Mouse (Mus musculus): ENCODE measurements around the gene Fam124a. TPM values are rescaled to one million over a fixed set of nuclear protein-coding genes. Genes with fewer than 3 reads are reported as not detected.

The Fam124a gene
- polyA plus RNA-seq, 2 experiments: 1.9 to 3.5 TPM

- no peak overlapping the region for H3K9ac ChIP-seq (ENCODE audit: low read depth, low read length, severe bottlenecking)
- H3K9me3 ChIP-seq (ENCODE audit: control insufficient read depth, low read length): no peaks in the 10 kb centered on the region
- no peak for TF ChIP-seq POLR2A (IDR thresholded peaks at IDR 0.05; ENCODE audit: borderline replicate concordance, extremely low read depth, insufficient read depth, insufficient read length)
- H3K27me3 ChIP-seq (ENCODE audit: control insufficient read depth, insufficient read depth, low read length): no peaks in the 10 kb centered on the region
- H3K4me2 ChIP-seq (replicated peaks; ENCODE audit: low read depth, low read length, severe bottlenecking): no peak overlapping the region
- DNase-seq (ENCODE audit: low spot score): no peak
- H3K4me1 ChIP-seq (ENCODE audit: control insufficient read depth, insufficient read depth, low read length): no peaks in the 10 kb centered on the region
- no peaks in the 10 kb centered on the region for H3K36me3 ChIP-seq (ENCODE audit: control insufficient read depth, insufficient read depth, low read length)
- no peak overlapping the region for H3K4me3 ChIP-seq (replicated peaks; ENCODE audit: low read length)
- ATAC-seq (ENCODE audit: low FRiP score, low read depth): no peak
- no peak overlapping the region for H3K27ac ChIP-seq (replicated peaks; ENCODE audit: low read depth, low read length)
- WGBS: 69% methylated on average over 5 of the region's 5 CpGs
These were observed 19.4 kb upstream of the Fam124a start for GRCm38 (mm10) chr14:62536127-62536526.

- TF ChIP-seq POLR2A (IDR thresholded peaks at IDR 0.05; ENCODE audit: borderline replicate concordance, extremely low read depth, insufficient read depth, insufficient read length): no peak
- H3K9me3 ChIP-seq (ENCODE audit: control insufficient read depth, low read length): no peaks in the 10 kb centered on the region
- H3K4me1 ChIP-seq (ENCODE audit: control insufficient read depth, insufficient read depth, low read length): no peaks in the 10 kb centered on the region
- H3K9ac ChIP-seq (ENCODE audit: low read depth, low read length, severe bottlenecking): no peak overlapping the region
- H3K36me3 ChIP-seq (ENCODE audit: control insufficient read depth, insufficient read depth, low read length): no peaks in the 10 kb centered on the region
- DNase-seq (ENCODE audit: low spot score): peak; percentile 60
- ATAC-seq (ENCODE audit: low FRiP score, low read depth): no peak
- H3K4me3 ChIP-seq (replicated peaks; ENCODE audit: low read length): no peak overlapping the region
- no peak overlapping the region for H3K4me2 ChIP-seq (replicated peaks; ENCODE audit: low read depth, low read length, severe bottlenecking)
- WGBS: 73% methylated on average over 5 of the region's 5 CpGs
- no peaks in the 10 kb centered on the region for H3K27me3 ChIP-seq (ENCODE audit: control insufficient read depth, insufficient read depth, low read length)
- H3K27ac ChIP-seq (replicated peaks; ENCODE audit: low read depth, low read length): no peak overlapping the region
These were observed 18.5 kb upstream of the Fam124a start for GRCm38 (mm10) chr14:62536988-62537387.

- DNase-seq (ENCODE audit: low spot score) (no peak), ATAC-seq (ENCODE audit: low FRiP score, low read depth) (no peak)
- TF ChIP-seq POLR2A (IDR thresholded peaks at IDR 0.05; ENCODE audit: borderline replicate concordance, extremely low read depth, insufficient read depth, insufficient read length): no peak
- H3K27ac ChIP-seq (replicated peaks; ENCODE audit: low read depth, low read length): no peak overlapping the region
- no peaks in the 10 kb centered on the region for H3K9me3 ChIP-seq (ENCODE audit: control insufficient read depth, low read length)
- H3K4me1 ChIP-seq (ENCODE audit: control insufficient read depth, insufficient read depth, low read length): no peaks in the 10 kb centered on the region
- no peak overlapping the region for H3K4me3 ChIP-seq (replicated peaks; ENCODE audit: low read length)
- no peak overlapping the region for H3K9ac ChIP-seq (ENCODE audit: low read depth, low read length, severe bottlenecking)
- H3K27me3 ChIP-seq (ENCODE audit: control insufficient read depth, insufficient read depth, low read length): no peaks in the 10 kb centered on the region
- WGBS: 72% methylated on average over 3 of the region's 3 CpGs
- H3K4me2 ChIP-seq (replicated peaks; ENCODE audit: low read depth, low read length, severe bottlenecking): no peak overlapping the region
- H3K36me3 ChIP-seq (ENCODE audit: control insufficient read depth, insufficient read depth, low read length): no peaks in the 10 kb centered on the region
These were observed 15.7 kb upstream of the Fam124a start for GRCm38 (mm10) chr14:62539834-62540233.

DNA sequence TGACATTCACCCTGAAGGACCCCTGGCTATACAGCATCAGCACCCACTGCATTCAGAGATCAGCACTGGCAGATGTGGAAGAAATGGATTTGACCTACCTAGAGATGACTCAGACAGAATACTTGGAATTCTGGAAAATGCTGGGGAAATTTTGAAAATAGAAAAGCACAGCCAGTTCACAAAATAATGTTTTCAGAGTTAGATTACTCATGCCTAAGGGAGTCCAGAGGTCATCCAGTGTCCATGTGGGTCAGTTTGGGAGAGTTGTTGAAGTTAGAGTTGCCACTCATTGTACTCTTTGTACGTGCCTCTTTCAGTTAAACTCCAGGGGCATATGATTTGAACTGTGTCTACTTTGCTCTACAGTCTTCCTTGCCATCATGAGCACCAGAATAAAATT, 13.8 kb upstream of the Fam124a start:
- no peaks in the 10 kb centered on the region for H3K9me3 ChIP-seq (ENCODE audit: control insufficient read depth, low read length)
- no peak overlapping the region for H3K4me2 ChIP-seq (replicated peaks; ENCODE audit: low read depth, low read length, severe bottlenecking)
- no peaks in the 10 kb centered on the region for H3K36me3 ChIP-seq (ENCODE audit: control insufficient read depth, insufficient read depth, low read length)
- TF ChIP-seq POLR2A (IDR thresholded peaks at IDR 0.05; ENCODE audit: borderline replicate concordance, extremely low read depth, insufficient read depth, insufficient read length): no peak
- WGBS: 67% methylated on average over 1 of the region's 1 CpGs
- no peak for ATAC-seq (ENCODE audit: low FRiP score, low read depth)
- H3K27ac ChIP-seq (replicated peaks; ENCODE audit: low read depth, low read length): no peak overlapping the region
- no peak overlapping the region for H3K4me3 ChIP-seq (replicated peaks; ENCODE audit: low read length)
- DNase-seq (ENCODE audit: low spot score): no peak
- no peak overlapping the region for H3K9ac ChIP-seq (ENCODE audit: low read depth, low read length, severe bottlenecking)
- H3K4me1 ChIP-seq (ENCODE audit: control insufficient read depth, insufficient read depth, low read length): no peaks in the 10 kb centered on the region
- H3K27me3 ChIP-seq (ENCODE audit: control insufficient read depth, insufficient read depth, low read length): no peaks in the 10 kb centered on the region

GRCm38 (mm10) chr14:62546296-62546695, 9.2 kb upstream of the Fam124a start:
- Histone ChIP-seq H3K4me2 (replicated peaks; ENCODE audit: low read depth, low read length, severe bottlenecking) (no peak overlapping the region), H3K36me3 (ENCODE audit: control insufficient read depth, insufficient read depth, low read length) (no peaks in the 10 kb centered on the region), H3K9me3 (ENCODE audit: control insufficient read depth, low read length) (no peaks in the 10 kb centered on the region), H3K4me3 (replicated peaks; ENCODE audit: low read length) (no peak overlapping the region), H3K9ac (ENCODE audit: low read depth, low read length, severe bottlenecking) (no peak overlapping the region), H3K4me1 (ENCODE audit: control insufficient read depth, insufficient read depth, low read length) (no peaks in the 10 kb centered on the region), H3K27me3 (ENCODE audit: control insufficient read depth, insufficient read depth, low read length) (no peaks in the 10 kb centered on the region), H3K27ac (replicated peaks; ENCODE audit: low read depth, low read length) (no peak overlapping the region)
- 84% methylated on average over 6 of the region's 6 CpGs for WGBS
- TF ChIP-seq POLR2A (IDR thresholded peaks at IDR 0.05; ENCODE audit: borderline replicate concordance, extremely low read depth, insufficient read depth, insufficient read length): no peak
- DNase-seq (ENCODE audit: low spot score): no peak
- no peak for ATAC-seq (ENCODE audit: low FRiP score, low read depth)

GRCm38 (mm10) chr14:62546746-62547145, 8.8 kb upstream of the Fam124a start:
- H3K9ac ChIP-seq (ENCODE audit: low read depth, low read length, severe bottlenecking): no peak overlapping the region
- no peaks in the 10 kb centered on the region for H3K9me3 ChIP-seq (ENCODE audit: control insufficient read depth, low read length)
- H3K4me1 ChIP-seq (ENCODE audit: control insufficient read depth, insufficient read depth, low read length): no peaks in the 10 kb centered on the region
- no peak for TF ChIP-seq POLR2A (IDR thresholded peaks at IDR 0.05; ENCODE audit: borderline replicate concordance, extremely low read depth, insufficient read depth, insufficient read length)
- no peak overlapping the region for H3K4me2 ChIP-seq (replicated peaks; ENCODE audit: low read depth, low read length, severe bottlenecking)
- DNase-seq (ENCODE audit: low spot score): no peak
- no peaks in the 10 kb centered on the region for H3K27me3 ChIP-seq (ENCODE audit: control insufficient read depth, insufficient read depth, low read length)
- ATAC-seq (ENCODE audit: low FRiP score, low read depth): no peak
- no peak overlapping the region for H3K4me3 ChIP-seq (replicated peaks; ENCODE audit: low read length)
- H3K36me3 ChIP-seq (ENCODE audit: control insufficient read depth, insufficient read depth, low read length): no peaks in the 10 kb centered on the region
- H3K27ac ChIP-seq (replicated peaks; ENCODE audit: low read depth, low read length): no peak overlapping the region
- 32% methylated on average over 4 of the region's 4 CpGs for WGBS
